Mouse (Mus musculus): Measurements from ENCODE around the gene Agap2. TPM values are rescaled to one million over a fixed set of nuclear protein-coding genes. Genes with fewer than 3 reads are reported as not detected.

Gene Agap2
- polyA plus RNA-seq, 1 experiment from 2014 or later = 0.26 TPM

GRCm38 (mm10) chr10:127099868-127100267 is 24.8 kb downstream of the Agap2 start:
- Histone ChIP-seq H3K36me3 (ENCODE audit: control insufficient read depth, insufficient read depth, low read length) (peaks cover 36% of the 10 kb centered on the region), H3K9me3 (ENCODE audit: control insufficient read depth, low read length) (no peaks in the 10 kb centered on the region), H3K9ac (ENCODE audit: low read length) (no peak overlapping the region), H3K4me2 (ENCODE audit: low read length) (no peak overlapping the region), H3K27ac (ENCODE audit: low read depth) (no peak overlapping the region), H3K4me3 (ENCODE audit: low read depth, low read length) (no peak overlapping the region), H3K4me1 (replicated peaks; ENCODE audit: control insufficient read depth, insufficient read depth, low read length) (no peaks in the 10 kb centered on the region), H3K27me3 (replicated peaks; ENCODE audit: control insufficient read depth, insufficient read depth, low read length) (no peaks in the 10 kb centered on the region)
- WGBS = 91% methylated on average over 15 of the region's 15 CpGs
- DNase-seq (ENCODE audit: low spot score) (no peak), ATAC-seq (replicated peaks; ENCODE audit: low FRiP score, low TSS enrichment, low read depth) (0 out of 2 replicates have a peak, but pooled peaks have one; percentile 22)

GRCm38 (mm10) chr10:127100414-127100813 is 25.3 kb downstream of the Agap2 start:
- H3K9me3 ChIP-seq (ENCODE audit: control insufficient read depth, low read length) = no peaks in the 10 kb centered on the region
- no peaks in the 10 kb centered on the region for H3K27me3 ChIP-seq (replicated peaks; ENCODE audit: control insufficient read depth, insufficient read depth, low read length)
- ATAC-seq (replicated peaks; ENCODE audit: low FRiP score, low TSS enrichment, low read depth) (no peak), DNase-seq (ENCODE audit: low spot score) (no peak)
- no peak overlapping the region for H3K27ac ChIP-seq (ENCODE audit: low read depth)
- no peaks in the 10 kb centered on the region for H3K4me1 ChIP-seq (replicated peaks; ENCODE audit: control insufficient read depth, insufficient read depth, low read length)
- H3K36me3 ChIP-seq (ENCODE audit: control insufficient read depth, insufficient read depth, low read length) = peaks cover 36% of the 10 kb centered on the region
- H3K9ac ChIP-seq (ENCODE audit: low read length) = no peak overlapping the region
- no peak overlapping the region for H3K4me2 ChIP-seq (ENCODE audit: low read length)
- 78% methylated on average over 8 of the region's 8 CpGs for WGBS
- H3K4me3 ChIP-seq (ENCODE audit: low read depth, low read length) = no peak overlapping the region

- Histone ChIP-seq H3K4me3 (ENCODE audit: low read depth, low read length) (no peak overlapping the region), H3K9me3 (ENCODE audit: control insufficient read depth, low read length) (no peaks in the 10 kb centered on the region), H3K4me2 (ENCODE audit: low read length) (no peak overlapping the region), H3K4me1 (replicated peaks; ENCODE audit: control insufficient read depth, insufficient read depth, low read length) (no peaks in the 10 kb centered on the region), H3K9ac (ENCODE audit: low read length) (no peak overlapping the region), H3K36me3 (ENCODE audit: control insufficient read depth, insufficient read depth, low read length) (peaks cover 31% of the 10 kb centered on the region), H3K27ac (ENCODE audit: low read depth) (no peak overlapping the region), H3K27me3 (replicated peaks; ENCODE audit: control insufficient read depth, insufficient read depth, low read length) (no peaks in the 10 kb centered on the region)
- 86% methylated on average over 6 of the region's 6 CpGs for WGBS
- DNase-seq (ENCODE audit: low spot score) (no peak), ATAC-seq (replicated peaks; ENCODE audit: low FRiP score, low TSS enrichment, low read depth) (no peak)
Measured at GRCm38 (mm10) chr10:127101151-127101550, 26.1 kb downstream of the Agap2 start.

GRCm38 (mm10) chr10:127103631-127104030 is 28.5 kb downstream of the Agap2 start:
- no peak for ATAC-seq (replicated peaks; ENCODE audit: low FRiP score, low TSS enrichment, low read depth)
- Histone ChIP-seq H3K36me3 (ENCODE audit: control insufficient read depth, insufficient read depth, low read length) (peaks cover 9% of the 10 kb centered on the region), H3K9me3 (ENCODE audit: control insufficient read depth, low read length) (no peaks in the 10 kb centered on the region), H3K4me1 (replicated peaks; ENCODE audit: control insufficient read depth, insufficient read depth, low read length) (no peaks in the 10 kb centered on the region), H3K27me3 (replicated peaks; ENCODE audit: control insufficient read depth, insufficient read depth, low read length) (no peaks in the 10 kb centered on the region), H3K9ac (ENCODE audit: low read length) (no peak overlapping the region), H3K27ac (ENCODE audit: low read depth) (no peak overlapping the region), H3K4me2 (ENCODE audit: low read length) (no peak overlapping the region), H3K4me3 (ENCODE audit: low read depth, low read length) (no peak overlapping the region)
- DNase-seq (ENCODE audit: low spot score) = no peak
- WGBS = 63% methylated on average over 7 of the region's 7 CpGs

- Histone ChIP-seq H3K27ac (ENCODE audit: low read depth) (no peak overlapping the region), H3K4me3 (ENCODE audit: low read depth, low read length) (no peak overlapping the region), H3K36me3 (ENCODE audit: control insufficient read depth, insufficient read depth, low read length) (peaks cover 3% of the 10 kb centered on the region; the same call in 1 of the 2 replicates), H3K9me3 (ENCODE audit: control insufficient read depth, low read length) (no peaks in the 10 kb centered on the region), H3K4me2 (ENCODE audit: low read length) (no peak overlapping the region), H3K9ac (ENCODE audit: low read length) (no peak overlapping the region), H3K4me1 (replicated peaks; ENCODE audit: control insufficient read depth, insufficient read depth, low read length) (no peaks in the 10 kb centered on the region), H3K27me3 (replicated peaks; ENCODE audit: control insufficient read depth, insufficient read depth, low read length) (no peaks in the 10 kb centered on the region)
- 86% methylated on average over 16 of the region's 16 CpGs for WGBS
- ATAC-seq (replicated peaks; ENCODE audit: low FRiP score, low TSS enrichment, low read depth) = no peak
- DNase-seq (ENCODE audit: low spot score) = no peak
Measured at GRCm38 (mm10) chr10:127107563-127108261, 32.6 kb downstream of the Agap2 start.

GRCm38 (mm10) chr10:127108262-127108583 is 33.1 kb downstream of the Agap2 start:
- H3K4me2 ChIP-seq (ENCODE audit: low read length) = no peak overlapping the region
- DNase-seq (ENCODE audit: low spot score) (no peak), ATAC-seq (replicated peaks; ENCODE audit: low FRiP score, low TSS enrichment, low read depth) (no peak)
- no peak overlapping the region for H3K4me3 ChIP-seq (ENCODE audit: low read depth, low read length)
- H3K9ac ChIP-seq (ENCODE audit: low read length) = no peak overlapping the region
- H3K9me3 ChIP-seq (ENCODE audit: control insufficient read depth, low read length) = no peaks in the 10 kb centered on the region
- no peak overlapping the region for H3K27ac ChIP-seq (ENCODE audit: low read depth)
- no peaks in the 10 kb centered on the region for H3K4me1 ChIP-seq (replicated peaks; ENCODE audit: control insufficient read depth, insufficient read depth, low read length)
- H3K27me3 ChIP-seq (replicated peaks; ENCODE audit: control insufficient read depth, insufficient read depth, low read length) = no peaks in the 10 kb centered on the region
- 75% methylated on average over 3 of the region's 3 CpGs for WGBS
- peaks cover 5% of the 10 kb centered on the region; the same call in 1 of the 2 replicates for H3K36me3 ChIP-seq (ENCODE audit: control insufficient read depth, insufficient read depth, low read length)

GRCm38 (mm10) chr10:127111001-127111887 is 36.2 kb downstream of the Agap2 start:
- Histone ChIP-seq H3K9ac (ENCODE audit: low read length) (no peak overlapping the region), H3K4me2 (ENCODE audit: low read length) (no peak overlapping the region), H3K27me3 (replicated peaks; ENCODE audit: control insufficient read depth, insufficient read depth, low read length) (no peaks in the 10 kb centered on the region), H3K4me1 (replicated peaks; ENCODE audit: control insufficient read depth, insufficient read depth, low read length) (no peaks in the 10 kb centered on the region), H3K27ac (ENCODE audit: low read depth) (no peak overlapping the region), H3K9me3 (ENCODE audit: control insufficient read depth, low read length) (no peaks in the 10 kb centered on the region), H3K36me3 (ENCODE audit: control insufficient read depth, insufficient read depth, low read length) (peaks cover 15% of the 10 kb centered on the region), H3K4me3 (ENCODE audit: low read depth, low read length) (no peak overlapping the region)
- WGBS = 88% methylated on average over 15 of the region's 15 CpGs
- ATAC-seq (replicated peaks; ENCODE audit: low FRiP score, low TSS enrichment, low read depth) = no peak
- DNase-seq (ENCODE audit: low spot score) = no peak

- Histone ChIP-seq H3K36me3 (ENCODE audit: control insufficient read depth, insufficient read depth, low read length) (peaks cover 45% of the 10 kb centered on the region), H3K27ac (ENCODE audit: low read depth) (no peak overlapping the region), H3K4me2 (ENCODE audit: low read length) (no peak overlapping the region), H3K27me3 (replicated peaks; ENCODE audit: control insufficient read depth, insufficient read depth, low read length) (no peaks in the 10 kb centered on the region), H3K4me3 (ENCODE audit: low read depth, low read length) (no peak overlapping the region), H3K9ac (ENCODE audit: low read length) (no peak overlapping the region), H3K9me3 (ENCODE audit: control insufficient read depth, low read length) (no peaks in the 10 kb centered on the region), H3K4me1 (replicated peaks; ENCODE audit: control insufficient read depth, insufficient read depth, low read length) (no peaks in the 10 kb centered on the region)
- DNase-seq (ENCODE audit: low spot score) (no peak), ATAC-seq (replicated peaks; ENCODE audit: low FRiP score, low TSS enrichment, low read depth) (no peak)
- 93% methylated on average over 11 of the region's 11 CpGs for WGBS
Measured at GRCm38 (mm10) chr10:127114408-127114807, 39.3 kb downstream of the Agap2 start.

All from intestine, embryonic 14.5 days (tissue).